Mouse (Mus musculus): ENCODE data around the gene Kat5. TPM values are rescaled to one million over a fixed set of nuclear protein-coding genes. Genes with fewer than 3 reads are reported as not detected.

Kat5 gene
- polyA plus RNA-seq, 1 experiment from 2014 or later, result 21.7 TPM

DNA sequence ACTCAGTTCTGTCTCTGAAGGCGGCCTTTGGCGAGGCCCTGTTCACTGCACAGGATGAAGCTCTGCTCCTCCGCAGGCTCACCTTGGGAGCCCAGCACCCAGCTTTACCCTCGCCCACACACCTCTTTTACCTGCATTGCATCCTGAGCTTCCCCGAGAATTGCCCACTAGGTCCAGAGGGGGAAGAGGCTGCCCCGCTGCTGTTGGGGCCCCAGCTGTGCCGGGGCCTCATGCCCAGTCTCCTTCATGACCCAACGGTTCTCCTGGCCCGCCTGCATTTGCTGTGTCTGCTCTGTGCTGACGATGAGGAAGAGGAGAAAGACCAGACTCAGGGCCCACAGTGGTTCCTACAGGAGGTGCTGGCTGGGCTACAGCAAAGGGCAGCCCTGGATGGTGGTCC, 40.5 kb downstream of the Kat5 start:
- H3K4me3 ChIP-seq (replicated peaks), result no peak overlapping the region
- H3K9ac ChIP-seq, result peak overlapping the region; percentile 91; the same call in 1 of the 2 replicates

GRCm38 (mm10) chr19:5568470-5569140, 41.4 kb downstream of the Kat5 start:
- peak overlapping the region; percentile 91 for H3K9ac ChIP-seq
- H3K4me2 ChIP-seq, result peak overlapping the region; percentile 99
- peaks cover 25% of the 10 kb centered on the region for H3K36me3 ChIP-seq
- peak overlapping the region; percentile 85 for H3K4me3 ChIP-seq (replicated peaks)
- DNase-seq (peak; percentile 74), ATAC-seq (ENCODE audit: low read depth) (peak; percentile 34)
- H3K27ac ChIP-seq, result peak overlapping the region; percentile 95
- peaks cover 36% of the 10 kb centered on the region for H3K27me3 ChIP-seq
- peaks cover 41% of the 10 kb centered on the region for H3K4me1 ChIP-seq (replicated peaks)
- no peaks in the 10 kb centered on the region for H3K9me3 ChIP-seq (replicated peaks)
- WGBS (ENCODE audit: insufficient replicate concordance), result 6% methylated on average over 27 of the region's 27 CpGs

More for the DNA sequence above, 40.5 kb downstream of the Kat5 start:
- DNase-seq (no peak), ATAC-seq (ENCODE audit: low read depth) (no peak)
- peak overlapping the region; percentile 99 for H3K4me2 ChIP-seq
- H3K9me3 ChIP-seq (replicated peaks), result no peaks in the 10 kb centered on the region
- 76% methylated on average over 10 of the region's 10 CpGs for WGBS (ENCODE audit: insufficient replicate concordance)
- H3K27ac ChIP-seq, result no peak overlapping the region
- peaks cover 27% of the 10 kb centered on the region for H3K27me3 ChIP-seq
- H3K36me3 ChIP-seq, result peaks cover 25% of the 10 kb centered on the region
- peaks cover 41% of the 10 kb centered on the region for H3K4me1 ChIP-seq (replicated peaks)

- Histone ChIP-seq H3K9ac (peak within 1 kb of the TSS; percentile 91), H3K36me3 (peaks cover 25% of the 10 kb centered on the region), H3K27ac (peak within 1 kb of the TSS; percentile 95), H3K4me3 (replicated peaks) (peak within 1 kb of the TSS; percentile 85), H3K27me3 (peaks cover 44% of the 10 kb centered on the region), H3K4me1 (replicated peaks) (peaks cover 41% of the 10 kb centered on the region), H3K4me2 (peak within 1 kb of the TSS; percentile 99), H3K9me3 (replicated peaks) (no peaks in the 10 kb centered on the region)
- DNase-seq (peak; percentile 89), ATAC-seq (ENCODE audit: low read depth) (peak; percentile 85)
- WGBS (ENCODE audit: insufficient replicate concordance), result under 1% methylated on average over 101 of the region's 102 CpGs
Observed at GRCm38 (mm10) chr19:5567534-5568469, 42.2 kb downstream of the Kat5 start, which contains the start of gene Ap5b1. Ap5b1 (plus strand) TSS chr19:5568025.

- H3K9ac ChIP-seq, result peak overlapping the region; percentile 91
- H3K36me3 ChIP-seq, result peaks cover 25% of the 10 kb centered on the region
- ATAC-seq (ENCODE audit: low read depth) (peak; percentile 48), DNase-seq (no peak)
- WGBS (ENCODE audit: insufficient replicate concordance), result 2% methylated on average over 26 of the region's 26 CpGs
- peak overlapping the region; percentile 85 for H3K4me3 ChIP-seq (replicated peaks)
- H3K9me3 ChIP-seq (replicated peaks), result no peaks in the 10 kb centered on the region
- H3K4me1 ChIP-seq (replicated peaks), result peaks cover 41% of the 10 kb centered on the region
- H3K4me2 ChIP-seq, result peak overlapping the region; percentile 99
- H3K27me3 ChIP-seq, result peaks cover 51% of the 10 kb centered on the region
- H3K27ac ChIP-seq, result peak overlapping the region; percentile 95
Observed at GRCm38 (mm10) chr19:5567180-5567533, 42.9 kb downstream of the Kat5 start.

- 54% methylated on average over 5 of the region's 5 CpGs for WGBS (ENCODE audit: insufficient replicate concordance)
- no peaks in the 10 kb centered on the region for H3K9me3 ChIP-seq (replicated peaks)
- H3K36me3 ChIP-seq, result peaks cover 23% of the 10 kb centered on the region
- 0 out of 2 replicates have a peak overlapping the region, but pooled peaks have one; percentile 85 for H3K4me3 ChIP-seq (replicated peaks)
- peaks cover 59% of the 10 kb centered on the region for H3K27me3 ChIP-seq
- H3K27ac ChIP-seq, result no peak overlapping the region
- DNase-seq (no peak), ATAC-seq (ENCODE audit: low read depth) (no peak)
- 0 out of 2 replicates have a peak overlapping the region, but pooled peaks have one; percentile 91 for H3K9ac ChIP-seq
- H3K4me1 ChIP-seq (replicated peaks), result peaks cover 41% of the 10 kb centered on the region
- H3K4me2 ChIP-seq, result peak overlapping the region; percentile 99
Observed at GRCm38 (mm10) chr19:5566316-5566715, 43.7 kb downstream of the Kat5 start.

GRCm38 (mm10) chr19:5562776-5563175, 47.3 kb downstream of the Kat5 start:
- H3K27me3 ChIP-seq, result peaks cover 94% of the 10 kb centered on the region
- no peak for DNase-seq
- 77% methylated on average over 10 of the region's 10 CpGs for WGBS (ENCODE audit: insufficient replicate concordance)

GRCm38 (mm10) chr19:5561886-5562285, 48.2 kb downstream of the Kat5 start:
- no peak overlapping the region for H3K27ac ChIP-seq
- H3K9ac ChIP-seq, result no peak overlapping the region
- H3K9me3 ChIP-seq (replicated peaks), result no peaks in the 10 kb centered on the region
- no peak overlapping the region for H3K4me2 ChIP-seq
- H3K4me1 ChIP-seq (replicated peaks), result peaks cover 28% of the 10 kb centered on the region
- 44% methylated on average over 3 of the region's 3 CpGs for WGBS (ENCODE audit: insufficient replicate concordance)
- peaks cover 100% of the 10 kb centered on the region for H3K27me3 ChIP-seq
- DNase-seq, result no peak
- ATAC-seq (ENCODE audit: low read depth), result no peak
- H3K36me3 ChIP-seq, result no peaks in the 10 kb centered on the region
- H3K4me3 ChIP-seq (replicated peaks), result no peak overlapping the region

More at GRCm38 (mm10) chr19:5562776-5563175, 47.3 kb downstream of the Kat5 start:
- no peak for ATAC-seq (ENCODE audit: low read depth)
- no peak overlapping the region for H3K4me3 ChIP-seq (replicated peaks)
- H3K27ac ChIP-seq, result no peak overlapping the region
- H3K4me2 ChIP-seq, result no peak overlapping the region
- H3K9me3 ChIP-seq (replicated peaks), result no peaks in the 10 kb centered on the region
- no peaks in the 10 kb centered on the region for H3K36me3 ChIP-seq
- H3K4me1 ChIP-seq (replicated peaks), result peaks cover 36% of the 10 kb centered on the region
- H3K9ac ChIP-seq, result no peak overlapping the region

DNA sequence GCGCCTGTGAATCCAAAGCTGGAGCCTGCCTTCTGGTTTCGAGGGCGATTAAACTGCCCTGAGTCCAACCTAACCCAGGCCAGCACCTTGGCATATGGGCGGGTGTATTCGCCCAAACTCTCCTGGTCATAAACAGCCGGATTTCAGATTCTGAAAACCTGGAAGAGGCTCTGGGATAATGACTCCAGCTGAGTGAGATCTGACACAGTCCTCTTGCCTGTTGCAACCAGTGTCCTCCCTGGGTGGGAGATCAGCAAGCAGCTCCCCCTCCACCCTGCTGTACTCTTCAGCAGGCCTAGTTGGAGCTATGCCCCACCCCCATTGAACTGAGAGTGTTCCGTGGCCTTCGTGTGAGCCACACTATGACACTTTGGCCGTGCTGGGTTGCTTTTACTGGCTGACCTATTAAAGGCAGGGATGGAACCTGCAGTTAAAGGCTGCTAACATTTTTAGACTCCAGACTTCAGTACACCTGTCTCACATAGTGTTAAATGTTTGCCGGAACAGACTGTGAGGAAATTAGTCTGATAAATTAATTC, 48.7 kb downstream of the Kat5 start:
- H3K36me3 ChIP-seq, result no peaks in the 10 kb centered on the region
- ATAC-seq (ENCODE audit: low read depth) (no peak), DNase-seq (no peak)
- H3K4me1 ChIP-seq (replicated peaks), result peaks cover 23% of the 10 kb centered on the region
- H3K27me3 ChIP-seq, result peaks cover 100% of the 10 kb centered on the region
- no peaks in the 10 kb centered on the region for H3K9me3 ChIP-seq (replicated peaks)
- 22% methylated on average over 10 of the region's 10 CpGs for WGBS (ENCODE audit: insufficient replicate concordance)
- H3K9ac ChIP-seq, result no peak overlapping the region
- peak overlapping the region; percentile 57; the same call in 1 of the 2 replicates for H3K4me2 ChIP-seq
- no peak overlapping the region for H3K27ac ChIP-seq
- peak overlapping the region; percentile 39; the same call in 1 of the 2 replicates for H3K4me3 ChIP-seq (replicated peaks)

GRCm38 (mm10) chr19:5560457-5561041, 49.5 kb downstream of the Kat5 start, which contains the start of gene Ovol1:
Ovol1 (minus strand) TSS chr19:5560646.
- ATAC-seq (ENCODE audit: low read depth), result no peak
- H3K27me3 ChIP-seq, result peaks cover 100% of the 10 kb centered on the region
- 3% methylated on average over 57 of the region's 57 CpGs for WGBS (ENCODE audit: insufficient replicate concordance)
- H3K9me3 ChIP-seq (replicated peaks), result no peaks in the 10 kb centered on the region
- no peak within 1 kb of the TSS for H3K9ac ChIP-seq
- no peak within 1 kb of the TSS for H3K27ac ChIP-seq
- H3K4me2 ChIP-seq, result peak within 1 kb of the TSS; percentile 57
- DNase-seq, result no peak
- peak within 1 kb of the TSS; percentile 39 for H3K4me3 ChIP-seq (replicated peaks)
- H3K4me1 ChIP-seq (replicated peaks), result peaks cover 21% of the 10 kb centered on the region
- H3K36me3 ChIP-seq, result no peaks in the 10 kb centered on the region

GRCm38 (mm10) chr19:5559631-5560456, 50.2 kb downstream of the Kat5 start:
- no peak overlapping the region for H3K27ac ChIP-seq
- H3K9me3 ChIP-seq (replicated peaks), result no peaks in the 10 kb centered on the region
- peak overlapping the region; percentile 57 for H3K4me2 ChIP-seq
- peak overlapping the region; percentile 39 for H3K4me3 ChIP-seq (replicated peaks)
- peaks cover 21% of the 10 kb centered on the region for H3K4me1 ChIP-seq (replicated peaks)
- no peaks in the 10 kb centered on the region for H3K36me3 ChIP-seq
- peaks cover 100% of the 10 kb centered on the region for H3K27me3 ChIP-seq
- ATAC-seq (ENCODE audit: low read depth) (no peak), DNase-seq (no peak)
- H3K9ac ChIP-seq, result no peak overlapping the region
- WGBS (ENCODE audit: insufficient replicate concordance), result 2% methylated on average over 69 of the region's 69 CpGs
